Comparison of ENCODE assay signal across 8 mouse cellular contexts in the genomic region with DNA sequence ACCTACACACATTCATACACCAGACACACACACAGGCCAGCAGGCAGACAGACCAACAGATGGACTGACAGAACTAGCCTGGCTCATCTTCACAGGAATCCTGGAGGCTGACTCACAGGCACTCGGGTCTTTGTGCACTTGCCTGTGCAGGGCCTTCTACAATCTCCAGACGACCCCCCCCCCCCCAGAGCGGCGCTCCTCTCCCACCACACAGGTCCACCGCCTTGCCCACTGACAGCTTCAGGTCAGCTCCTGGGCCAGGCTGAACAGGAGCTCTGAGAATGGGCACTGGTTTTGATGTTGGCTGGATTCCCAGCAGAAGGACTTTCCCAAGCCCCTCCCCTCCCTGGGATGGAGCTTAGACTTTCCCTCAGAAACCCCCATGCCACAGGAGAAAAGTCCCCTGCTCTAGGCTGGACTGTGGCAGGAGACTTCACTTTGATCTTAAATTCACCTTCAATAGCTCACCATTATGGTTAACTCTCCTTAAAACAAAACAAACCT. TPM values are rescaled to one million over a fixed set of nuclear protein-coding genes. Genes with fewer than 3 reads are reported as not detected.
DNase-seq lines count a peak whose midpoint lies in the region; ATAC-seq lines count a peak whose summit lies in the region.

No protein-coding gene starts in this region.

- no peaks in the 10 kb centered on the region for H3K9me3 ChIP-seq in lung, embryonic 15.5 days
- no peaks in the 10 kb centered on the region for H3K9me3 ChIP-seq in embryonic facial prominence, embryonic 12.5 days
- no peaks in the 10 kb centered on the region for H3K9me3 ChIP-seq in liver, embryonic 12.5 days (replicated peaks)

- H3K9ac ChIP-seq in lung, embryonic 15.5 days, result no peak overlapping the region
- no peak overlapping the region for H3K9ac ChIP-seq in embryonic facial prominence, embryonic 12.5 days
- no peak overlapping the region for H3K9ac ChIP-seq in liver, embryonic 12.5 days

- ATAC-seq in lung, embryonic 15.5 days (ENCODE audit: borderline replicate concordance, extremely low read depth, low FRiP score, low TSS enrichment), result no peak
- no peak for ATAC-seq in embryonic facial prominence, embryonic 12.5 days (ENCODE audit: insufficient number of reproducible peaks, insufficient read depth, low FRiP score, low TSS enrichment)
- no peak for ATAC-seq in liver, embryonic 12.5 days

- 11% methylated on average over 5 of the region's 5 CpGs for WGBS in lung, embryonic 15.5 days
- WGBS in embryonic facial prominence, embryonic 12.5 days, result 52% methylated on average over 5 of the region's 5 CpGs
- 35% methylated on average over 5 of the region's 5 CpGs for WGBS in liver, embryonic 12.5 days (ENCODE audit: insufficient replicate concordance)

- H3K27me3 ChIP-seq in lung, embryonic 15.5 days, result no peaks in the 10 kb centered on the region
- H3K27me3 ChIP-seq in embryonic facial prominence, embryonic 12.5 days, result no peaks in the 10 kb centered on the region
- peaks cover 5% of the 10 kb centered on the region for H3K27me3 ChIP-seq in liver, embryonic 12.5 days (replicated peaks)

- no peak overlapping the region for H3K4me3 ChIP-seq in lung, embryonic 15.5 days
- no peak overlapping the region for H3K4me3 ChIP-seq in embryonic facial prominence, embryonic 12.5 days
- peak overlapping the region; percentile 25 for H3K4me3 ChIP-seq in liver, embryonic 12.5 days

- peak overlapping the region; percentile 27 for H3K4me2 ChIP-seq in lung, embryonic 15.5 days
- 0 out of 2 replicates have a peak overlapping the region, but pooled peaks have one; percentile 13 for H3K4me2 ChIP-seq in embryonic facial prominence, embryonic 12.5 days (replicated peaks)
- peak overlapping the region; percentile 44 for H3K4me2 ChIP-seq in liver, embryonic 12.5 days

- H3K36me3 ChIP-seq in lung, embryonic 15.5 days, result peaks cover 28% of the 10 kb centered on the region
- H3K36me3 ChIP-seq in embryonic facial prominence, embryonic 12.5 days, result peaks cover 17% of the 10 kb centered on the region
- H3K36me3 ChIP-seq in liver, embryonic 12.5 days, result peaks cover 23% of the 10 kb centered on the region

- DNase-seq in cerebellum, adult 18-20 months, result peak; percentile 28 to 30
- no peak for DNase-seq in cerebellum, adult 8-10 months
- no peak for DNase-seq in lung, postnatal 14 days
- no peak for DNase-seq in thymus, postnatal 0 days (ENCODE audit: low spot score)
- no peak for DNase-seq in frontal cortex, adult 2 months (ENCODE audit: extremely low spot score in 1 of 2, low spot score in 1 of 2)

- peak overlapping the region; percentile 50 for H3K27ac ChIP-seq in lung, embryonic 15.5 days
- H3K27ac ChIP-seq in embryonic facial prominence, embryonic 12.5 days, result 0 out of 2 replicates have a peak overlapping the region, but pooled peaks have one; percentile 12
- peak overlapping the region; percentile 45; the same call in 1 of the 2 replicates for H3K27ac ChIP-seq in liver, embryonic 12.5 days

- peaks cover 65% of the 10 kb centered on the region for H3K4me1 ChIP-seq in lung, embryonic 15.5 days
- peaks cover 59% of the 10 kb centered on the region for H3K4me1 ChIP-seq in embryonic facial prominence, embryonic 12.5 days
- peaks cover 64% of the 10 kb centered on the region for H3K4me1 ChIP-seq in liver, embryonic 12.5 days

RNA-seq across cellular contexts. Expression of a gene that starts 6.8 kb away (rescaled TPM):
- 8.2 and 8.7 TPM in 2 replicates for polyA plus RNA-seq in lung, embryonic 15.5 days (2015; fragmentation: Nextera tagmentation; extraction: Ambion mirVana)
- polyA plus RNA-seq in embryonic facial prominence, embryonic 12.5 days (2016; fragmentation: Nextera tagmentation; extraction: Ambion mirVana), result 3.4 and 4.6 TPM in 2 replicates
- polyA plus RNA-seq in liver, embryonic 12.5 days (2016; fragmentation: Nextera tagmentation; extraction: Ambion mirVana), result 1.5 and 1.9 TPM in 2 replicates
- polyA plus RNA-seq in thymus, postnatal 0 days (2015; fragmentation: Nextera tagmentation; extraction: Ambion mirVana), result 41.3 and 43.3 TPM in 2 replicates
- polyA plus RNA-seq in frontal cortex, adult 2 months (2012; rRNA removed), result 11.2 and 16.6 TPM in 2 replicates

RNA-seq across cellular contexts. Expression of a gene that starts 40.2 kb away (rescaled TPM):
- polyA plus RNA-seq in lung, embryonic 15.5 days (2015; fragmentation: Nextera tagmentation; extraction: Ambion mirVana), result 0.67 and 1.1 TPM in 2 replicates
- polyA plus RNA-seq in embryonic facial prominence, embryonic 12.5 days (2016; fragmentation: Nextera tagmentation; extraction: Ambion mirVana), result 0.23 and 0.37 TPM in 2 replicates
- 0.06 and 0.07 TPM in 2 replicates for polyA plus RNA-seq in liver, embryonic 12.5 days (2016; fragmentation: Nextera tagmentation; extraction: Ambion mirVana)
- polyA plus RNA-seq in thymus, postnatal 0 days (2015; fragmentation: Nextera tagmentation; extraction: Ambion mirVana), result 0.05 TPM in 2 replicates
- 0.34 and 0.63 TPM in 2 replicates for polyA plus RNA-seq in frontal cortex, adult 2 months (2012; rRNA removed)

RNA-seq across cellular contexts. Expression of a gene that starts 40.2 kb away (rescaled TPM):
- polyA plus RNA-seq in lung, embryonic 15.5 days (2015; fragmentation: Nextera tagmentation; extraction: Ambion mirVana), result 31.1 and 35.6 TPM in 2 replicates
- 27.0 and 28.8 TPM in 2 replicates for polyA plus RNA-seq in embryonic facial prominence, embryonic 12.5 days (2016; fragmentation: Nextera tagmentation; extraction: Ambion mirVana)
- polyA plus RNA-seq in liver, embryonic 12.5 days (2016; fragmentation: Nextera tagmentation; extraction: Ambion mirVana), result 14.9 and 15.9 TPM in 2 replicates
- polyA plus RNA-seq in thymus, postnatal 0 days (2015; fragmentation: Nextera tagmentation; extraction: Ambion mirVana), result 7.6 and 8.3 TPM in 2 replicates
- polyA plus RNA-seq in frontal cortex, adult 2 months (2012; rRNA removed), result 20.3 and 24.0 TPM in 2 replicates

RNA-seq across cellular contexts. Expression of a gene that starts 45.8 kb away (rescaled TPM):
- polyA plus RNA-seq in lung, embryonic 15.5 days (2015; fragmentation: Nextera tagmentation; extraction: Ambion mirVana), result 0.96 and 1.3 TPM in 2 replicates
- polyA plus RNA-seq in embryonic facial prominence, embryonic 12.5 days (2016; fragmentation: Nextera tagmentation; extraction: Ambion mirVana), result 0.33 and 0.37 TPM in 2 replicates
- 0.02 and 0.07 TPM in 2 replicates for polyA plus RNA-seq in liver, embryonic 12.5 days (2016; fragmentation: Nextera tagmentation; extraction: Ambion mirVana)
- polyA plus RNA-seq in thymus, postnatal 0 days (2015; fragmentation: Nextera tagmentation; extraction: Ambion mirVana), result 0.09 TPM in 1 of 2 replicates, not detected in the other
- 0.04 TPM in 2 replicates for polyA plus RNA-seq in frontal cortex, adult 2 months (2012; rRNA removed)

Comparison
In these comparisons a context has a peak if more than half of its experiments do, and no peak if none do; other contexts are left out.
1. DNase-seq: peak in cerebellum, adult 18-20 months (2 of 2); none in cerebellum, adult 8-10 months (single experiment), lung, postnatal 14 days (single experiment), thymus, postnatal 0 days (single experiment) and frontal cortex, adult 2 months (0 of 2).
2. Peak in every context shown above with its lines, with median percentiles within 50 percentile points of each other: H3K27ac ChIP-seq and H3K4me2 ChIP-seq.